Mouse (Mus musculus): ENCODE results near the gene Dock6.

DNA sequence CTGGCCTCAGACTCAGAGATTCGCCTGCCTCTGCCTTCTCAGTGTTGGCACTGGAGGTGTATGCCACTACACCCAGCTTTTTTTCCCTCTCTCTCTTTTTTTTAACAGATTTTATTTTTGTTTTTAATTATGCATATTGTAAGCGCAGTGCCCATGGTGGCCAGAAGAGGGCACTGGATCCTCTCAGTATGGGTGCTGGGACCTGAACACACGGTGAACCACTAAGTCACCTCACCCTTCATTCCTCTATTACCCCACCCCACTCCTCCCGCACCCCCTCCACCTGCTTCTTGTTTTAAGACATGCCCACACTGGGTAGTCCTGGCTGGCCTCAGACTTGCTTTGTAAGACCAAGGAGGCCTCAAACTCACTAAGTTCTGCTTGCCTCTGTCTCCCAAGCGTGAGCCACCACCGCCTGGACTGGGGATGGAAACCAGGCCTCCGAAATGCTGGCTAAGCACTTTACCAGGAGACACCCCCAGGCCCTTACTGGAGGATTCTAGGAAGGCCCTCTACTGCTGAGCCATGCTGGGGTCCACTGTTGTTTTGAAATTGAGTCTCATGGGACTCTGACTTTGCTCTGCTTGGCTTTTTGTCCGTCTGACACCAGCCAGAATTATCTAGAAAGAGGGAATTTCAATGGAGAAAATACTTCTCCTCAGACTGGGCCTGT is 12.2 kb downstream of the Dock6 start:
- TF ChIP-seq EP300 (optimal IDR thresholded peaks at IDR 0.05) (no peak), CTCF (IDR thresholded peaks at IDR 0.05; ENCODE audit: low read depth) (peak; percentile 86)

All from stomach, postnatal 0 days (tissue).